Mouse (Mus musculus): ENCODE results near the gene Zmiz1.

The Zmiz1 gene

DNA sequence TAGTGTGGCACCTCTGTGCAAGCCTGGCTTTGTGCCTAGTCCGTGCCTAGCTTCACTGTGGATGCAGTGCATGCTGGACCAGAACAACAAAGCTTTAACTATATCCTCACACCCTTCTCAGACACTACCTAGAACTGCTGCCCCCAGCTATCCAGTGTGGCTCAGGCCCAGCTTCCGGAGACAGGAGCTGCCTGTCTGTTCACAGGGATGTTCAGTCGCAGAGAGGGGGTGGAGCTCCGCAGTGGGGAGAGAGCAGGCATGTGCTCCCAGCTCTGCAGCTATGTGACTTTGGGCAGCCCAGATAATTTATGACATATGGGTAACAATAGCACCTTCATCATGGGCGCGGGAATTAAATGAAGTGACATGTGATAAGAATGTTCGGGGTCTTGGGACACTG lies 52.0 kb downstream of the Zmiz1 start:
- DNase-seq (ENCODE audit: extremely low read depth, insufficient read length, low spot score): no peak

DNA sequence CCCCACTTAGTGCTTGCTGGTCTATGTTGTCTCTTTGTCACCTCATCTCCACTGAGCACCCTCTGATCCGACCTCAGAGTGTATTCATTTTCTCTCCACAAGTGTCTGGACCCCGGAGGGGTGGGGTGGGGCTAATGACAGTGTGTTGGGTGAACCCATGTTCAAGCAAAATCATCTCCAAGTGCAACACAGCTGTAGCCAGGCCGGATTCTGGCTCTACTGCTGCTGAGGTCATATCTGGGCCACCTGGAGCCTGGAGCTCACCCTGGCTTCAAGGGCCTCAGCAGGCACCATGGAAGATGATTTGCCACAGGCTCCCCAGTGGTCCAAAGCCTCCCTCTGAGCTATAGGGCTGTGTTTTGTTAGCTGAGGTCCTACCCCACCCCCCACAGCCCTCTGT lies 52.6 kb downstream of the Zmiz1 start:
- no peak for DNase-seq (ENCODE audit: extremely low read depth, insufficient read length, low spot score)

DNA sequence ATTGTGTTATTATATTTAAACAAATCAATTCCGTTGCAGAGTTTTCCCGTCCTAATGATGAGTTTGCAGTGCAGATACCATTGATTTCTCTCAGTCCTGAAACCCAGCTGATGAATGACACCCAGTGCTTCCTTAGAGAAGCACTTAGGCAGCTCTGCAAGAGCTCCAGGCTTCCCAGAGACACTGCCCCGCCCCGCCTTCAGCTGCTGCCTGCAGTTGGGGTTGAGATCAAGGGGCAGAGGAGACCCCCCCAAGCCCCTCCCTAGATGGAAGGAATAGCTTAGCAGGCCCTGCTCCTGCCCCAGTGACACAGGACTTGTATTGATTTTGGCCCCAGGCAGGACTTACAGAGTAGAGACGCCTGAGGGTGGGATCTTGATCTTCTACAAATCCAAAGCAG lies 53.0 kb downstream of the Zmiz1 start:
- no peak for DNase-seq (ENCODE audit: extremely low read depth, insufficient read length, low spot score)

DNA sequence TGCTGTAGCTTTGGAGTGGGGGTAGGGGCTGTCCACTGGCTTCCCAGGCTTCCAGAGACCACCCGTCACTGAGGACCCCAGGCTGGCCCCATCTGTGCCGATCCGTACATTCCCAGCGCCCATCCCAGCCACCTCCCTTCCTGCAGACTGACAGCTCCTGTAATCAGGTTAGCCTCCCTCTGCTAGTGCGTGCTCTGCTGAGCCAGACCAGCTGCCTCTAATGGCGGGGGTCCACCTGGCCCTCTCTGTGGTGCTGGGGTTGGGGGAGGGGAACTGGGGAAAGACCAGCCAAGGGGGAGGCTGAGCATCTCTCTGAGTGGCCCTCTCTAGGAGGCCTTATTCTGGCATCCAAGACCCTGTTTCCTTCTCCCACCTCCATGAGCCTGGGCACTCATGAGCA lies 53.8 kb downstream of the Zmiz1 start:
- DNase-seq (ENCODE audit: extremely low read depth, insufficient read length, low spot score): no peak

DNA sequence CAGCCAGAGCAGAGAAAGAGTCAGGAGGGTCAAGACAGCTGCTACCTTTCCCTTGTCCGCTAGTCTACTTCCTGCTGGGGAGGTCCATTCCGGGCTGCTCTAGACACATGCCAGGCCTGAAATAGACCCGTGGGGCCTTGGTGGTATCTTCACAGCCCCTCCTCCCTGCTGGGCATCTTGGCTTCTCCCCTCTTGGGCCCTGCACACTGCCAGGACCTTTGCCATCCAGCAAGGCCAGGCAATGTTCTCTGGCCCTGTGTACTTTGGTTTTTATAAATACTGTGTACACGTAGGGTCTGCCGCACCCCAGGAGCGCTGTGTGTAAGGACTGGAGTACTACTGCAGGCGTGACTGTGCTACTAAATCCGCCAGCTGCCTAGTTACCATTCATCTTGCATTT lies 54.5 kb downstream of the Zmiz1 start:
- no peak for DNase-seq (ENCODE audit: extremely low read depth, insufficient read length, low spot score)

DNA sequence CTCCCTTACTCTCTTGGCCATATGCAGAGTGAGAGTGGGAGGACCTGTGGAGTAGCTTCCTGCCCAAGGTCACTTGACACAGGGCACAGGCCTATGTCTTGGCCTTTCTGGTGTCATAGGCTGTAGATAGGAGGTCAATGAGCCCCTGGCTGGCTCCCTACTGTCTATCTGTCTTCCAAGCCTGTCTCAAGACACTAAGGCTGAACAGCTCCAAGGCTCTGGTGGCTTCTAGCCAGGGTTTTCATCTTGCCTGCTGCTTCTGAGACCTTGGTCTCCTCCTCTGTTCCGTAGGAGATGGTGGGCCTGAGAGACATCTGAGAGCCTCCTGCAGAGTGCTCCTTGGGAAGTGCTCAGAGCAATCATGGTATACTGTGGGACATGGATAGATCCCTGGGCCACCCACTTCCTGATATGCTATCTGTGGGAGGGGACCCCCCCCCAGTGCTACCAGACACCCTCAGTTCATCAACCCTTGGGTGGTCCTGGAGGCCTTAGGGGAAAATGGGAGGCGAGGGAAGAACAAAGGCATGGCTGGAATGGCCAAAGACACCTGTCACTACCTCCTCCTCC lies 56.0 kb downstream of the Zmiz1 start:
- DNase-seq (ENCODE audit: extremely low read depth, insufficient read length, low spot score): no peak

DNA sequence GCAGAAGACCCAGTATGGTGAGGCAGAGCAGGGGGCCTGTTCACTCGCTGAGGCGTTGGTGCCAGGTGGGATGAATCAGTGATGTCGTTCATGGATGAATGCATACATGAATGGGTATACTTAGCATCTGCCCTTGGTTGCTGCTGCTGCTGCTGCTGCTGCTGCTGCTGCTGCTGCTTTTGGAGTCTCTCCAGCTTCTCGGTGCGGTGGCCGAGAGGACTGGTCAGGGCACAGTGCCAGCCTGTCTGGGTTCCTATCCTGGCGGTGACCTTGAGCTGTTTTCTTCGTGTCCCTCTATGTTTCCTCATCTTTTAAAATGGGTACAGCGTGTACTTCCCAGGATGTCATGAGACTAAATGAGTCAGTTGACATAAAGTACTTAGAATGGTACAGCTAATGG lies 56.9 kb downstream of the Zmiz1 start:
- DNase-seq (ENCODE audit: extremely low read depth, insufficient read length, low spot score): peak; percentile 64

DNA sequence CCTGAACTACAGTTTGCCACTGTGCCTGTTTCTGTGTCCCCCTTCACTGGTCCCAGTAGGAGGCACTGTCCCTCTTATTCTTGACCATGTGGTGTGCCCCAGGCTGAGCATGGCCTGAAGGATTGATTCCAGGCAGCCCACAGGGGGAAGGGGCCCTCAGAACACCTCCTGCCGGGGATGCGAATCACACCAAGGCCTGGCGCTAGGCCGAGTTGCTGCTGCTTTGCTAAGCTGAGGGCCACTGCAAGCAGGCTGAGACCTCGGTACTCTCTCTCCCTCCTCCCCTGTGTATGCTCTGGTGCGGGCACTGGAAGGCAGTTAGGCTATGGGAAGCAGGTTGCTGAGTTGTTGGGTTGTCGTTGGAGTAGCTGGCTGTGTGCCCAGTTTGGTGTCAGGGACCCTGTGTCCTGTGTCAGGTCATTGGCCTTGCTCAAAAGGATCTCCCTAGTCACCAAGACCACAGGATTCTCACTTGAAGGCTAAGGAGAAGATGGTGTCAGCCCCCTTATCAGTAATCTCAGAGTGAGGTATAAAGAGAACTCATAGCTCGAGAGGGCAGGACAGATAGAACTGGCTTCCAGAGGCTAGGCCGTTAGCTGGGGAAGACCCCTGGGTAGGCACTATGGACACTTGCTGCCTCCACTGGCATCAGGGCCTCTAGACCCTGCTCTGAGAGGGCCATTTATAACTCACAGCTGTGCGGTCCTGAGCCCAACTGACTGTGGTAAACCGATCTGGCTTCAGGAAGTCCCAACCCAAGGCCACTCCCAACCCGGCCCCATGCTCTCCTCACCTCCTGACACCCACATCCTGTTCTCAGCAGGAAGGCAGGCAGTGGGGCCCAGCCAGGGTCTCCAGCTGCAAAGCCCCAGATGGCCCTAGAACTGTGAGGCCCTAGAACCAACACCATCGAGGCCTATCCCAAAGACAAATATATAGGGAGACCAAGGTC lies 57.9 kb downstream of the Zmiz1 start:
- peak; percentile 57 for DNase-seq (ENCODE audit: extremely low read depth, insufficient read length, low spot score)

DNA sequence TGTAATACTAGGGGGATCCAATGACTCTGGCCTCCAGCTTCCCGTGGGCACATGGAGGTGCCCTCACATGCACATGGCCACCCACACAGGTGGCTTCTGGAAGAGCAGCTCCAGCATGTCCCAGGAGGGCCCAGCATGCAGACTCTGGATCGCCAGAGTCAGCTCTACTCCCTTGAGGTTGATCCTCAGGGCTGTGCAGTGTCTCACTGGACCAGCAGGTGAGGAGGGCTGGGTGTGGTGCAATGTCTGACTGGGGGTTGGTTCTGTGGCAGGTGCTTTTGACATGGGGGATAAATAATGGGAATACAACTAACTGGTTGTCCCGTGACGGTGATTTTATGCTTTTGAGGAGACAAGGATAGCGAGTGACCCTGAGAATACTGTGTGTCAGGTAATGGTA lies 59.7 kb downstream of the Zmiz1 start:
- DNase-seq (ENCODE audit: extremely low read depth, insufficient read length, low spot score): no peak

DNA sequence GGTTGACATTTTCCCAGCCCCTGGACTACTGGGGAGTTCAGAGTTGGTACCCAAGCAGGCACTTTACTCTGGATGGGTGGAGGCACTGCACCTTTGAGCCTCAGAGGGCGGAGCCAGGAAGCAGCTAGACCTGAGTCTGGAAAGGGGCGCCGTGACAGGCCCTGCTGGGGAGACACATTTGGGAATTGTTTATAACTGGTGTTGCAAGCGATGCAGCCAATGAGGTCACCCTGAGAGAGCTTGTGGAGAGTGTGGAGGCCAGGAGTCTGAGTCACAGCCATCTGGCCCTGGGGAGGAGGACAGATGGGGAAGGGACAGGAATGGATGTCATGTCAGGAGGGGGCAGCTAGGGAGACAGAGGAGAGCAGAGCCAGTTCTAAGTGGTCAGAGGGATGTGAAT lies 60.7 kb downstream of the Zmiz1 start:
- peak; percentile 82 for DNase-seq (ENCODE audit: extremely low read depth, insufficient read length, low spot score)

DNA sequence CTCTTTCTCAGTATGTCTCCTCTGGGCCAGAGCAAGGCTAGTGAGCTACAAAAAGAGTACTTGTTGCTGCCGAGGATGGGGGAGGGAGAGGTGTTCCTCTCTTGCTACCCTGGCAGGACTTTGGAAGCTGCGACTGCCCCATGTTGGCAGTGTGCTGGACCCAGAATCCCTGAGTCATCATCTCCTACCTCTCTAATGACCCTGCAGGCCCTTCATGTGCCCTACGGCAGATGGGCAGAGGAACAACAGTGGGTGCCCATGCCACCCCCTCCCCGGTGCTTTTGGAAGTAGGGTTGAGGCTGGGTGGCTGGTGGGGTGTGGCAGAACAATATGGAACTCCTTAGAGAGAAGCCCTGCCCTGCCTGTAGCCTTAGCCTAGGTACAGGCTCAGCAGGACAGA lies 61.6 kb downstream of the Zmiz1 start:
- DNase-seq (ENCODE audit: extremely low read depth, insufficient read length, low spot score): peak; percentile 72

DNA sequence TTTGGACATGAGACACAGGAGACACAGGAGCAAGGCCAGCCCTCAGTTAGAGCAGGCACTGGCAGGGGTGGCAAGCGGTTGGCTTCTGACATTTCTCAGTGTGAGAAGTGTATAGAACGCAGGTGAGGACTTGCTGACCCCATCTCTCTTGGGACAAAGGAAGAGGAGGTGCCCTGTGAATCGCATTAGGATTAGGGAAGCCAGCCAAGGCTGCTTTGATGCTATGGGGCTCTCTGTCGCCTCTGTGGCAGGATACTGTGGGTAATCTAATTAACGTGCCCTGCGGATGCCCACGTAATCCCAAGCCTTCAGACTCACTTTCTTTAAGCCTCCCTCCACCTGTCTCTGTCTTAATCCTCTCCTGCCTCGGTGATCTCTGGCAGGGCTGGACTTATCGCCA lies 62.0 kb downstream of the Zmiz1 start:
- no peak for DNase-seq (ENCODE audit: extremely low read depth, insufficient read length, low spot score)

DNA sequence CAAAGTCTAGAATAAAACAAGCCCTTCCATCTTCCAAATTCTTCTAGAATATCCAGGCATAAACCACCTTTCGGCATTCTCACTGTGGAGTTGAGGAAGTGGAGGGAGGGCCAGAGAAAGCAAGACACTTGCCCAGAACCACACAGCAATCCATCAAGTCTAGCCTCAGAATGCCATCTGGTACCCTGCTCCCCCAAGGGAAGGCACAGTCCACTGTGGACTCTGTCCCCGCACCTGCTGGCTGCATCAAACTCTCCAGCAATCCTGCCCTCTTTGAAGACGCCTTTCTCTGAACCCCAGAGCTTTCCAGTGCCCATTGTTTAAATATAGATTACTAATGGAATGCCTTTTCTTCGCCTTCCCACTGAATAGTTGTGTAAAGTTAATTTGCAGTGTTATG lies 62.5 kb downstream of the Zmiz1 start:
- DNase-seq (ENCODE audit: extremely low read depth, insufficient read length, low spot score): no peak

DNA sequence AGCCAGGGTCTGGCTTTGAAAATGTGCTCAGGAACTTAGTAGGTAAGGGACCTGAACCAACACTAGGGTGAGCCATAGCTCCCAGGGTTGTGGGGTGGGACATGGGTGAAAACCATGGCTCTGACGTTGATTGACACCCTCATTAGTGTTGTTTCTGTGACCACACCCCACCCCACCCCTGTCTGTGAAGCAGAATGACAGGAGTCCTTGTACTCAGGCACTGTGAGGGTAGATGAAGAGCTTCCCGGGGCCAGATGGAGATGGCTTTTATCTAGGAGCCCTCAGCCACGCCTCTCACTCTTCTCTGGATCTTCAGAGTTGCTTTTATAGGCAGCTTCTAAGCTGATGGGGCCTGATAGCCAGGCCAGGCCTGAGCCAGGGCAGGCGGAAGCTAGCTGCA lies 63.4 kb downstream of the Zmiz1 start:
- no peak for DNase-seq (ENCODE audit: extremely low read depth, insufficient read length, low spot score)

DNA sequence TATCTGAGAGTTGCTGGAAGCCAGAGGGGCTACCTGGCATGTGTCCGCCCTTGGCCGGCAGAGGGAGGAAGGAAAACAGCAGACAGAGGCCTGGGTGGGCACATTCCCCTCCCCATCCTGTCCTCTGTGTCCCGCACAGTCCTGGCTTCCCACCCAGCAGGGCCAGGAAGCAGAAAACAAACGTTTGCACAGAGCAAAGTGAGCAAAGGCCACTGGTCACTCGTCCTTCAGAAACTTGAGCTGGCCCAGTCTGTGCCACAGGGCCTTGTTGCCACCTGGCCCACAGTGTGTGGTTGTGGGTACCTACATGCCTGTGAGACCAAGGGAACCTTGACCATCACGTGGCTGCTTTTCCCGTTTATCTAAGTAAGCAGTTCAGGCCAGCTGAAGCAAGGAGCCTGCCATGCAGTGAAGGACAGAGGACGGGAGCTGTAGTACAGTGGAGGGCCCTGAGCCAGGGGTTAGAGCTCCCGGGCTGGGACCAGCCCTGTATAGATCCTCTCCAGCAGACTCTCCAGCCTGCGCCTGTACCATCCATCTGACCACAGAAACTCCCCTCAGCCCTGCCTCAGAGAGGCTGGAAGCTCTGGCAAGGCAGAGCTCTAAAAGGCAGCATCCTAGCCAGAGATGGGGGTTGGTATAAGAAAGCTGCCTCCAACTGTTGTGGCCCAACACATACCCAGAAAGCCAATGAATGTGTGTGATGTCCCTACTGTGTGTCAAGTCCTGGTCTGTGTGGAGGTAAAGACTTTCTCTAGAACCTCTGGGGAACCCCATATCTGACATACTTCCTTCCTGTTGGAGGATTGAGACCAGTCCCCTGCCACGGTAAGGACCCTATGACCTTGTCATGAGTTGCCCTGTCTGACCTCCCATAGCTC lies 64.5 kb downstream of the Zmiz1 start:
- peak; percentile 32 for DNase-seq (ENCODE audit: extremely low read depth, insufficient read length, low spot score)

DNA sequence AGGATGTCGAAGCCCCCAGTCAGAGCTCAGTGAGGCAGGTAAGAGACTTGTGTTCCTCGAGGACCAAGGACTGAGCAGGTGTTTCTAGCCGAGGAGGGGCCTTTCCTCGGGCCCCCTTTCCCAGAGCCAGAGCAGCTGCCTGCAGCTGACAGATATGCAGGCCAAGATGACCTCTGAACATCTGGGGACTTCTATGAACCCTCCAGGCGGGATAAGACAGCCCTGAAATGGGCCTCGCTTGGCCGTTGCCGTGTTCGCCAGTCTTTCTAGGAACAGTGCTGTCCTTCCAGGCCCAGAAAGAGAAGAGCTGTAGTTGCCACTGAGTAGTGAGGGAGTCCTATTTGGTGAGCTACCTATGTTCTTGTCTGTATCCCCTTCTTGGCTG lies 65.1 kb downstream of the Zmiz1 start:
- DNase-seq (ENCODE audit: extremely low read depth, insufficient read length, low spot score): no peak

DNA sequence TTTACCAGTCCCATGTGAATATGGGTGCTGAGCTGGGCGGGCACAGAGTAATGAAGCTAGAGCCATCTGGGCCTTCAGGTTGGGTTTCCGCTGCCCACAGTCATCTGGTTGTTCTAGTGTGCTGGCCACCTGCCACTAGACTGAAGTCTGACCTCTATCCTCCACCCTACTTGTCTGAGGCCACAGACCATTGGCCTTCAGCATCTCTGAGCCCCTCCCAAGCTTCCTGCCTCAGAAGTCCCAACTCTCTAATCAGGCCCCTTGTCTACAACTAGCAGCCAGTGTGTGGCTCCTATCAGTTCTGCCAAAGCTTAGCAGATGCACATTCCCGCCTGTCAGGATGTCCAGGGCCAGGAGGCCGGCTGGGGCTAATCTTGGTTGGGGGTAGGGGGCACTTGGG lies 65.9 kb downstream of the Zmiz1 start:
- DNase-seq (ENCODE audit: extremely low read depth, insufficient read length, low spot score): peak; percentile 66

DNA sequence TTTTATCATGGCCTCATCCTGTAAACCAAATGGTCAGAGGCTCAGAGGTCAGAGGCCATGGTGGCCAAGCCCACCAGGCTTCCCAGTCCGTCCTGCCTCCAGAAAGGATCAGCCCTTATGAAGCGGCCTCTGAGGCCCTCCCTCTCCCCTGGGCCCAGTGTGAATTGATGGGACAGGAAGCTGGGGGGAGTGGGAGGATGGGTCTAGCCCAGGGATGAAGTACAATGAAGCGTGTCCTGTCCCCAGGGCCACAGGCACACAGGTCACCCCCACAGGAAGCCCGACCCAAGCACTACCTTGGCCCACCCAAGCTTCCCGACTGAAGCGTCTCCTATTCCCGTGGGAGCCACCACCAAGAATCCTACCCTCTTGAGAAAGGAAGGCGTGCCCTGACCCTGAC lies 66.7 kb downstream of the Zmiz1 start:
- no peak for DNase-seq (ENCODE audit: extremely low read depth, insufficient read length, low spot score)

DNA sequence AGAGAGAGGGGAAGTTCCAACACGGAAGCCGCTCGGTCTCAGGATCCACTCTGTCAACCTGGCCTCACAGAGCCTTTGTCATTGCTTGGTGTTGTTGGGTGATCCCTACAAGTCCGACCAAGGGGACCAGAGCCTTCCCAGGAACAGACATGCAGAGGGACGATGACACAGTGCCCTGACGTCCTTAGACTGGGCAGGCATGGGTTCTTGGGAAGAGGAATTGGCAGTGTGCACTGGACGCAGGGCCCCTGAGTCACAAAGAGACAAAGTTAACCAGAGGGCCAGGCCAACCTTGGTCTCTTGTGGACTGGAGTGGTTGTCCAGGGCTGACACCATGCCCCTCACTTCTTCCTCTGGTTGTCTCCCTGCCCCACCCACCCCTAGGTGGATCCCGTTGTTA lies 67.9 kb downstream of the Zmiz1 start:
- peak; percentile 69 for DNase-seq (ENCODE audit: extremely low read depth, insufficient read length, low spot score)

DNA sequence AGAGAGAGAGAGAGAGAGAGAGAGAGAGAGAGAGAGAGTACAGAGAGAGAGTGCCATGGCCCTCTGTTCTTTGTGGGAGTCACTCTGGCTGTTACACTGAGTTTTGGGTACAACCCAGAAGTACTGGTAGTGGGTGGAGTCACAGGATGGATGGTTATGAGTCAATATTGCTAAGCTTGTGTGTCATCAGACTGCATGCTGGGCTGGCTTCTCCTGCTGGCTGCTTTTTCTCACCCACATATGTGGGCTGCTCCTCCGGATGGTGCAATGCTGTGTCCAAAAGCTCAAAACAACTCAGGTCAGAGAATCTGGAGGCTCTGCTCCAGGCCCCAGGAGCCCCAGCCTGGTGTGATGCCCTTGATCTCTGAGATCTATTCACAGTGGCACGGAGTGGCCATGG lies 68.3 kb downstream of the Zmiz1 start:
- DNase-seq (ENCODE audit: extremely low read depth, insufficient read length, low spot score): peak; percentile 77

DNA sequence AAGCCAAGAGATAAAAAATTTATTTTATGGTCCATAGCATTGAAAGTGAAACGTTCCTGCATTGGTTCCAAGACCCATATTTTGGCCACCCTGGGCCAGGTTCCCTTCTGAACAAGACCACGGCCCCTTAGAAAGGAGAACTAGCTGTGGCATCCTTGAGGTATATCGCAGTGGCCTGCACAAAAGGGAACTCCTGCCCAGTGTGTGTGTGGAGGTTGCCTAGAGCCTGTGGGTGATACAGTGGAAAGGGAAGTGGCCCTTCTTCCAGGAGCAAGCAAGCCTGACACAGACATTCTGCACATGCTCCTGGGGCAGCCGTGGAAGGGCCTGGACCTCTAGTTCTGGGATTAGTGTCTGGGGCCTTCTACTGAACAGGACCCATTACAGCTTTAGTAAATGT lies 71.4 kb downstream of the Zmiz1 start:
- DNase-seq (ENCODE audit: extremely low read depth, insufficient read length, low spot score): no peak
